Mouse (Mus musculus): ENCODE data around the gene P4htm.
"Not testable (repeated sequence)": the region's sequence is repeated elsewhere in the genome, so short reads cannot be mapped to it uniquely, and the experiment has no call there.

P4htm gene

GRCm38 (mm10) chr9:108596998-108597764 lies at the start of gene P4htm:
Gene P4htm, minus strand, starts transcription at chr9:108597667.
- peak; percentile 77 for DNase-seq (ENCODE audit: low spot score)

- DNase-seq (ENCODE audit: low spot score), result no peak
Measured at GRCm38 (mm10) chr9:108639825-108640224, 42.4 kb upstream of the P4htm start.

- no peak for DNase-seq (ENCODE audit: low spot score)
Measured at GRCm38 (mm10) chr9:108635415-108635814, 37.9 kb upstream of the P4htm start.

GRCm38 (mm10) chr9:108633846-108634245 lies 36.4 kb upstream of the P4htm start:
- no peak for DNase-seq (ENCODE audit: low spot score)

- DNase-seq (ENCODE audit: low spot score), result no peak
Measured at GRCm38 (mm10) chr9:108632375-108632774, 34.9 kb upstream of the P4htm start.

GRCm38 (mm10) chr9:108631631-108632256 lies 34.3 kb upstream of the P4htm start:
- DNase-seq (ENCODE audit: low spot score), result no peak

- DNase-seq (ENCODE audit: low spot score), result no peak
Measured at GRCm38 (mm10) chr9:108630683-108631082, 33.2 kb upstream of the P4htm start.

- DNase-seq (ENCODE audit: low spot score), result no peak
Measured at GRCm38 (mm10) chr9:108628141-108628540, 30.7 kb upstream of the P4htm start.

- DNase-seq (ENCODE audit: low spot score), result no peak
Measured at GRCm38 (mm10) chr9:108626498-108626897, 29.0 kb upstream of the P4htm start.

- DNase-seq (ENCODE audit: low spot score), result no peak
Measured at GRCm38 (mm10) chr9:108617301-108617700, 19.8 kb upstream of the P4htm start.

GRCm38 (mm10) chr9:108611488-108611887 lies 14.0 kb upstream of the P4htm start:
- no peak for DNase-seq (ENCODE audit: low spot score)

- no peak for DNase-seq (ENCODE audit: low spot score)
Measured at GRCm38 (mm10) chr9:108608889-108609288, 11.4 kb upstream of the P4htm start.

- not testable (repeated sequence) for DNase-seq (ENCODE audit: low spot score)
Measured at GRCm38 (mm10) chr9:108607929-108608328, 10.5 kb upstream of the P4htm start.

- DNase-seq (ENCODE audit: low spot score), result no peak
Measured at GRCm38 (mm10) chr9:108601986-108602385, 4.5 kb upstream of the P4htm start.

- no peak for DNase-seq (ENCODE audit: low spot score)
Measured at GRCm38 (mm10) chr9:108600011-108600410, 2.5 kb upstream of the P4htm start.

GRCm38 (mm10) chr9:108599021-108599566 lies 1.6 kb upstream of the P4htm start:
- no peak for DNase-seq (ENCODE audit: low spot score)

- no peak for DNase-seq (ENCODE audit: low spot score)
Measured at GRCm38 (mm10) chr9:108594354-108594753, 3.1 kb downstream of the P4htm start.

GRCm38 (mm10) chr9:108591462-108591861 lies 6.0 kb downstream of the P4htm start:
- no peak for DNase-seq (ENCODE audit: low spot score)

GRCm38 (mm10) chr9:108589229-108589628 lies 8.2 kb downstream of the P4htm start:
- DNase-seq (ENCODE audit: low spot score), result no peak

GRCm38 (mm10) chr9:108587571-108588180 lies 9.8 kb downstream of the P4htm start:
- DNase-seq (ENCODE audit: low spot score), result peak; percentile 83

GRCm38 (mm10) chr9:108579344-108579690 lies 18.1 kb downstream of the P4htm start:
- no peak for DNase-seq (ENCODE audit: low spot score)

GRCm38 (mm10) chr9:108578545-108579343 lies 18.7 kb downstream of the P4htm start, which contains the start of gene Wdr6:
Gene Wdr6, minus strand, starts transcription at chr9:108578739.
- DNase-seq (ENCODE audit: low spot score), result peak; percentile 94

All from testis, postnatal 10 days (tissue).